Mouse (Mus musculus): Measurements from ENCODE around the gene Gkn1.

Gene Gkn1
- long read RNA-seq, experiment 1: 0 reads
- long read RNA-seq, experiment 2: 0 reads

DNA sequence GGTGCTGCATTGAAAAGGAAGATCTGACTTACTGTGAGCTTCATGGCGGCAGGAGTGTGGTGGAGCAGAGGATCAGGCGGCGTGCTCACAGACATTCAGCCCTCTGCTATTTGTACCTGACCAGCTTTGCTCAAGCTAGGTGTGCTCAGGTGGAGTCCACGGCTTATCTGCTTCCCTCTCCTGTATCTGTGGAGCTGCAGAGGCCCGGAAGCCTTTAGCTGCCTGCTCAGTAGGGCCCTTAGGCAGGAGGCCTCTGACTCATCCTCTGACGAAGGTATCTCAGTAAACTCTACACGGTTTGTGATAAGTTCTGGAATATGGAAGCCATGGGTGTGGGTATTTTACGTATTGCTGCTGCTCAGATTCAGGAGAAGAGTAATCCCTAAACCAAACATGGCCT is at the start of gene Gkn1:
Gkn1 (minus strand) TSS at position 114 of the 400 bp plus-strand sequence.
- intact Hi-C loops (cut with DNase I): no loop called here

DNA sequence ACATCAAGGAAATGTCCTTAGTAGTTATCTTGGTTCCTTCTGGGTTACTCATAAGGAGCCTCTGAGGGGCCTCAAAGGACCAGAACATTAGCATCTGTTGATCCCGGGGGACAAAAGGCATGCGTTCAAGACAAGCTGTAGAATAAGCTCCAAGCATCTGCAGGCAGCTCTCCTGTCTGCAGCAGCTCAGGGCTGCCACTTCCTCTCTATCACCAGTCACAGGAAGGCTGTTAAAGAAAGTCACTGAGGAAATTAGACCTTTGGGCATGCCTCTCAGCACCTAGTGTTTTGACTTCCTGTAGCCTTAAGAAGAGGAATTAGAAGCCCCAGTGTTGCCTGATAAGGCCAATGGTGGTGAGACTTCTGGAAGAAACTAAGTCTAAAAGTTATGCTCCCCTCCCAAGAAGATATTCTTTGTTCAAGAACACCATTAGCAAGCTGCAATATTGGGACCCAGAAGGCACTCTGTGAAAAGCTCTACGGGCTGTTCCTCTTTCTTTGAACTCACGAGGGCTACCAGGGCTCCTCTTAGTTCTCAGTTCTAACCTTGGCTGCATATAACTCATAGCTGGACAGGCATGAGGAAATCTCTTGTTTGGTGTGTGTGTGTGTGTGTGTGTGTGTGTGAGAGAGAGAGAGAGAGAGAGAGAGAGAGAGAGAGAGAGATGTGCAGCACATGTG is 49.3 kb upstream of the Gkn1 start:
- intact Hi-C loops (cut with DNase I): loop anchor here (5.0 to 10.0 kb wide), 2 partner anchors 52 to 115 kb away; no protein-coding TSS in a partner anchor

DNA sequence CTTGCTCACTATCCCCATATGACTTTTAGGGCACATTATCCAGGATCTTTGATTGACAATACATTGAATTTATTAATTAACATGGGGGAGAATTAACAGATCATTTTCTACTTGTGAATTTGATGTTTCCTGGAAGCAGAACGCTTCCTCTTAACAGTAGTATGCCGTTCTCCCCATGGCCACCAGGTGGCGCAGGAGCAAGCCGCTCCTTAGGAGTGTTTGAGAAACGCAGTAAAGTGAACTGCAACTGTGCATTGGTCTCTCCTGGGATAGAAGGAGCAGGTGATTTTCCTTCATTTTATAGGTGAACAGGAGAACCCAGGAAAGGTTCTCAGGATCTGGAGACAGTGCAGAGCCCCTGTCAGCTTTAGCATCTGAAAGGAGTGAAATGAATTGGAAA is 48.4 kb upstream of the Gkn1 start:
- intact Hi-C loops (cut with DNase I): loop anchor here (5.0 to 10.0 kb wide), 2 partner anchors 53 to 116 kb away; no protein-coding TSS in a partner anchor

DNA sequence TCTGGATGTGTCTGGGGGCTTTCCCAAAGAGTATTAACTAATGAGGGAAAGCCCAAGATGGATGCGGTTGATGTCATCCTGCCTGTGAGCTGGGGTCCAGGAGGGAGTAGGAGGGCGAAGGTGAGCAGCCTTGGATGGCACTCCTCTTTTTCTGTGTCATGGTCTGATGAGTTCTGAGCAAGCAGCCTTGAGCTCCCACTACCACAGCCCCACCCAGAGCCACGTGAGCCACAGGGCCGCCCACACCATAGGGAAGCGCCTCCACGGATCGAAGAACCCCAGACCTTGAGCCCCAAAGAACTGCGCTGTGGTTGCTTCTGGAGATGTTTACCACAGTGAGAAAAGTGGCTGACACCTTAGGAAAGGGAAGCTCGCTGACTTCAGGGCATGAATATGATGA is 44.0 kb upstream of the Gkn1 start:
- intact Hi-C loops (cut with DNase I): loop anchor here (5.0 to 10.0 kb wide), 2 partner anchors 58 to 120 kb away; no protein-coding TSS in a partner anchor

DNA sequence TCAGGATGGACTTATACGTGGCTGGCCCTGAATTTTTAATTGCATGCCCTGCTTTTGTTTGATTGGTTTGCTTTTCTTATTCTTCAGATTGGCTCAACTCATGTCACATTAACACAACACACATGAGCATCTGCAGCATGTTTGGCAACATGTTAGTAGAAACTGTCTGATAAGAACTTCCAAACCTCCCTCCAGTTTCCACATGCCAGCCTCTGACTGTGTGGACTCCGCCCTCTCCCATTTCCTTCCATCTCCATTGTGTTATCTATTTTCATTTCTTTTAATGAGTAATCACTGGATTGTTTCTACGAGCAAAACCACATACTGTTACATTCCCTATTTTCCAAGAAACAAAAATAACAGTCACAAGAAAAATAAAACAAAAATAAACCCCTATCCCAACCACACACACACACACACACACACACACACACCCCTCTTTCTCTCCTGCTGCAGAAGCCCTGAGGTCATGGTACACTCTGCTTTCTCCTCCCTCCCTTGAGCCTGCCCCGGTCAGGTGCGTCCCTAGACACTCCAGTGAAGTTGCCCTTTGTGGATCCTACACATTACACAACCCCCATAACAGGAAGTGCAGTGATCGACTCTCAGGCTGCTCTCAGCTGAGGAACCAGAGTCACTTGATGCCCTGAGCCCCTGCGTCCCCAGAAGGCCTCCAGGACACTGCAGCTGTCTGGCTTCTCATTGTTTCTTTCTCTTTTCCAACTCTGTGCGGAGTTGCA is 42.9 kb upstream of the Gkn1 start:
- intact Hi-C loops (cut with DNase I): loop anchor here (10.0 kb wide), 1 partner anchor 121 kb away; no protein-coding TSS in a partner anchor

DNA sequence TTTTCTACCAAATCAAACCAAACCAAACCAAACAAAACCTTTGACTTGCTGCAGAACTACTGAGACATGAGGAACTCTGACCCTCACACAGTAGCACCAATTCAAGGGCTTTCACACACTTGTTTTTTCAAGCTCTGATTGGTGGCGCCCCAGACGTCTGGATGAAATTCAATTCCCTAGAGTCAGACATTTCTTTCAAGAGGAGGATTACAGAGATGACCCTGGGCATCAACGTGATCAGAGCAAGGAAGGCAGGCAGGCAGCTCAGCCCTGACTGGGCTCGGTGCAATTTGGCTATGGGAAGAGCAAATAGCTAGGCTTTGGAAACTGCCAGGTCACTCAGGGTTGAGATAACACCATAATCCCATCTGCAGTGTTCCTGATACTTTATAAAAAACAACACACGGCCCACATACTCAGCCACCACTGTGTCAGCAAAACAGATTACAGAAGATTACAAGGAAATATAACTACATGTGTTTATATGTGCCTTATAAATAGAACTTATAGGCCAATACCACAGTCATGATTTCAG is 38.8 kb upstream of the Gkn1 start:
- intact Hi-C loops (cut with DNase I): loop anchor here (5.0 kb wide), 1 partner anchor 287 kb away; the partner anchor contains the start of gene D6Ertd527e

DNA sequence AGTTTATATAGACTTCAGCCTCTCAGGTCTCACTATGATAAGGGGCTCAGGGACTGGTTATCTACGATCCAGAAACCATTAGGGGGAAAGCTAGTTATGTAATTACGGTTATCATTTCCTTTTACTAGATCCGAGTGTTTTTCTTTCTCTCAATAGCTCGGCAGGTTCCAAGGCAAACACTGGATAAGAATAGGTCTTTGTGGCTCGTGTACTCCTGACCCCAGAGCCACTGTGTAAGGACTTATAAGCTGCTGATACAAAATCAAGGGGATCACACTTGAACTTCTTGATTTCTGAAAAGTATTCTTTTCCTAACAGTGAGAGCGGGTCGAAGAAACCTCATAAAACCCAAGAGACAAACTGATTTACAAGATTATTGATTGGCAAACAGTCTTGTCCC is 38.1 kb upstream of the Gkn1 start, which contains the start of gene Gkn3:
Gkn3 (minus strand) TSS at position 59 of the 400 bp plus-strand sequence.
- intact Hi-C loops (cut with DNase I): loop anchor here (5.0 kb wide), 1 partner anchor 287 kb away; the partner anchor contains the start of gene D6Ertd527e

DNA sequence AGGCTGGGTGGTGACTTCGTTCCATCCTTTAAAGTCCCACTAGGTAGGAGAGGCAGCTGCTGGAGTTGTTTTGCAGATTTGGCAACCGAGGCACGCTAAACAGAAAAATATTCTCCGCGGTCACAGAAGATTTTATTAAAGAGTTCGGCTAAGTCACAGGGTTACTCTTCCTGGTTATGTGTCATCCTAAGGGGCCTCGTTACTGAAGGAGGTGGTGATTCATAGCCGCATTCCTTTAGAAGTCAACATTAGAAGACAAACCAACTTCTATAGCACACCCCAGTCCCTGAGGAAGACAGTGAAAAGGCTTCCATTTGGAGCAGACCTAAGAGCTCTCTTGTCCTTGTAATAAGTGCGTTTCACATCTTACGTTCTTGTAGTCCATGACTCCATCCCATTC is 35.9 kb upstream of the Gkn1 start:
- intact Hi-C loops (cut with DNase I): loop anchor here (5.0 kb wide), 1 partner anchor 284 kb away; the partner anchor contains the start of gene D6Ertd527e

DNA sequence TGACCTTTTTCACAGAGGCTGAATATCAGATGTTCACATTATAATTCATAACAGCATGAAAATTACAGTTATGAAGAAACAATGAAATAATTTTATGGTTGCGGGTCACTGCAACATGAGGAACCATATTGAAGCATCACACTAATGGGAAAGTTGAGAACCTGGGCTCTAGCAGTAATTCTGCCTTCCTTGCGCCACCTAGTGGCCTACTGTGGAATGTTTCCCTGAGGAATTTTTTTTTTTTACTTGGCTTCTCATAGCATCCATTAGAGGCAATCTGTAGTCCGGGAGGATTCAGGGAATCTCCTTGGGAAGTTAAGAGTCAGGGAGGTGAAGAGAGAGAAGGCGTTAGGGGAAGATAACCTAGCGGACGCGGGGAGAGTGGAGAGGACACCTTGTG is 35.5 kb upstream of the Gkn1 start:
- intact Hi-C loops (cut with DNase I): loop anchor here (5.0 kb wide), 1 partner anchor 284 kb away; the partner anchor contains the start of gene D6Ertd527e

DNA sequence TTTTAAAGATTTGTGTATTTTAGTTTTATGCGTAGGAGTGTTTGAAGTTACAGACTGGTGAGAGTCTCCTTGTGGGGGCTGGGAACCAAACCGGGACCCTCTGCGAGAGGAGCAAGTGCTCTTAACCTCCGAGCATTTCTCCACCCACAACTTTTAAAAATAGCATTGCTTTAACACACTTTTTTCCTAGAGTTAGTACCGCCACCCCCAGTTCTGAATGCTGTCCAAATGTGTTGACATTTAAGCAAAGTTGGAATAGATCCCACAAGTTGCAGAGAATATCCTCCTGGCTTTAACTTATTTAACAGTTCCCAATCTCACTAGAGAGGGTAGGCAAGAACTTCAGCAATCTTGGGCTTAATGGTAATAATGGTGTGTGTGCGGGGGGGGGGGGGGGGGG is 34.0 kb upstream of the Gkn1 start:
- intact Hi-C loops (cut with DNase I): loop anchor here (5.0 kb wide), 1 partner anchor 282 kb away; the partner anchor contains the start of gene D6Ertd527e

DNA sequence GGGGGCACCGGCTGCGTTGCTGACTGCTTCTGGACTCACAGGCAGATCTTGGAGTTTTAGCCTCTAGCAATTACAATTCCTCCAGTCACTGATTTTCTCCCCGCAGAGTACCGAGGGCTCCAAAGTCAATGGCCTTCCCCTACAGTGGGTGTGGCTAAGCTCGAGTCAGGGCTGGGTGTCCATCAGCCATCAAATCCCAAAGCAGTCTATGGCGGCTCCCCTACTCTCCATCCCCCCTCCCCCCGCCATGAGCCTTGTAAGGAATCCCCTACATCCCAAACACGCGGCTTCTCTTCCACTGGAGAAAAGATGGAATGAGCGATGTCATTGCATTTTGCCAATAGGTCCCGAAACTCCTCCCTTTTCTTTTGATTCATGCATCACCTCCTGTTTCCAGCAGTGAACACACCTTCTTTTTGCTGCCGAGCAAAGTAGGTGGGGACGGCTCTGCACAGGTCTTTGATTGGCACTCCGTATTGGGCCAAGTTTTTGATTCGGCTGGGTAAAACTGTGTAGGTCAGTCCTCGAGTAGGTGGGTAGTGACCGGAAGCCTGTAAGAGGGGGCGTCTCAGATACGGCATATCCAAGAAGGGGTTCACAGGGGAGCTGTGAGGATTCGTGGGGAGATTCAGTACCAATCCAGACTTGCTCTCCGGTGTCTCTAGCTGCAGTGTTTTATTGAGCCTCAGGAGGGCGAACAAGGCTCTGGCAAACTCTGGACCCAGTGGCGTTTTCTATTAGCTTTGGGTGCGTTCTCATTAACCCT is 33.4 kb upstream of the Gkn1 start:
- intact Hi-C loops (cut with DNase I): no loop called here

DNA sequence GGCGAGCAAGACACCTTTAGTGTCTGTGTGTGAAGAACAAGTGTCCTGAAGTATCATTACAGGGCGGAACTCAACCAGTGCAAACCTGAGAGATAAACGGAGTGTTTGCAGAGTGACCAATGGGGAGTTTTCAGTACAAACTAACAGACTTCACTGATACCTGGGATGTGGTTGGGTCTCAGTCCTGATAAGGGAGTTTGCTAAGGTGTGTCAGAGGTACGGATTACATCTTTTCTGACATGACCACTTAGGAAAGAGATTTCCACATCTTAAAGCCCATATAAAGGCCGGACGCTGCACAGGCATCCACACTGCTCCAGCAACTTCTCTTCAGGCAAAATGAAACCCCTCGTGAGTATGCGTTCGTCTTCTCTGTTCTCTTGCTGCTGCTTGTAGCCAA is 22.3 kb upstream of the Gkn1 start, which contains the start of gene Gkn2:
Gkn2 (plus strand) TSS at position 301 of the 400 bp plus-strand sequence.
- intact Hi-C loops (cut with DNase I): no loop called here

DNA sequence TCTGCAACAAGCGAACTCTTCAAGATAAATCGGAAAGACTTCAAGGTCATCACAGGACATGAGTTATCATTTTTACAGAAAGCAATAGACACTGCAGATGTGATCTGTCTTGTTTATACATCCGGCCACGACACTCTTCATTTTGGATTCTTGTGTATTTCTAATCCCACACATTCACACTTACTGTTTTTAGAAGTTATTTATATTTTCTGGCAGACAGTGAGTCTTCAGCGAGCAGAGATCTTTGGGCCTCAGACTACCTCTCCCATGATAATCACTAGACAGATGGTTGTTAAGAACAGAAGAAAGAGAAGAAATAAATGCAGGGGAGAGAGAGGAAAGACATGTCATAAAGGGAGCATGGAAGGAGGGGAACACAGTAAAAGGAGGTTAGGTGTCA is 18.5 kb upstream of the Gkn1 start:
- intact Hi-C loops (cut with DNase I): no loop called here

DNA sequence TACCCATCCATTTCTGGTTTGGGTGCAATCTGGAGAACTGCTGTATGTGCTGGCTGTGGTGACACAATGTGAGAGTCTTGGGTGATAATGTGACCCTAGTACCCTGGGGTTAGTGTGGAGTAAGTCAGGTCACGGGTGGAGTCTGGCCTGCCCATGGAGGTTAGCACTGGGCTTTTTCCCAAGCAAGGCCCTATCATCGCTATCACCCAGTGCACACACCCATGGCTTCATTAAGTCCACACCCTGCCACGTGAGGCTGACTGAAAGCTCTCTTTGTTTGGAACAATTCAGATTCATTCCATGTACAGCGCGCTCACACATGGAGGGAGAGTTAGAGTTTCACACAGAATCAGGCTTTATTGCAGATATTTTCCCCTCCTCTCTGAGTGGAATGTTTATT is 3.7 kb upstream of the Gkn1 start:
- intact Hi-C loops (cut with DNase I): no loop called here

DNA sequence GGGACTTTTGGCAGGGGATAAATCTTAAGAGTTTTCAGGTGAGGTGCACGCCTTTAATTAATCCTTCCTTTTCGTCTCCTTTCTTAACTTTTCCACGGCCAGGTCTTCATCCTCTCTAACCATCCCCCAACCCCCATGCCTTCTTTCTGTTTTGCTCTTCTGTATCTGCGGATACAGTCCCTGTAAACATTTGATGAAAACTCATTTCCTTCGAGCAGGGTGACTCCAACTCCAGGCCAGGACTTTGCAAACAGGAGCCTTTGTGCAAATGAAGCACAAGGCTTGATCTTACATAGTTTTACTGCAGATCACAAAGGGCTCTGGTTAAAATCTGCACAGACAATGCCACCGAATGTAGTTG is 14.8 kb downstream of the Gkn1 start:
- intact Hi-C loops (cut with DNase I): loop anchor here (2.0 kb wide), 1 partner anchor 235 kb away; no protein-coding TSS in a partner anchor

DNA sequence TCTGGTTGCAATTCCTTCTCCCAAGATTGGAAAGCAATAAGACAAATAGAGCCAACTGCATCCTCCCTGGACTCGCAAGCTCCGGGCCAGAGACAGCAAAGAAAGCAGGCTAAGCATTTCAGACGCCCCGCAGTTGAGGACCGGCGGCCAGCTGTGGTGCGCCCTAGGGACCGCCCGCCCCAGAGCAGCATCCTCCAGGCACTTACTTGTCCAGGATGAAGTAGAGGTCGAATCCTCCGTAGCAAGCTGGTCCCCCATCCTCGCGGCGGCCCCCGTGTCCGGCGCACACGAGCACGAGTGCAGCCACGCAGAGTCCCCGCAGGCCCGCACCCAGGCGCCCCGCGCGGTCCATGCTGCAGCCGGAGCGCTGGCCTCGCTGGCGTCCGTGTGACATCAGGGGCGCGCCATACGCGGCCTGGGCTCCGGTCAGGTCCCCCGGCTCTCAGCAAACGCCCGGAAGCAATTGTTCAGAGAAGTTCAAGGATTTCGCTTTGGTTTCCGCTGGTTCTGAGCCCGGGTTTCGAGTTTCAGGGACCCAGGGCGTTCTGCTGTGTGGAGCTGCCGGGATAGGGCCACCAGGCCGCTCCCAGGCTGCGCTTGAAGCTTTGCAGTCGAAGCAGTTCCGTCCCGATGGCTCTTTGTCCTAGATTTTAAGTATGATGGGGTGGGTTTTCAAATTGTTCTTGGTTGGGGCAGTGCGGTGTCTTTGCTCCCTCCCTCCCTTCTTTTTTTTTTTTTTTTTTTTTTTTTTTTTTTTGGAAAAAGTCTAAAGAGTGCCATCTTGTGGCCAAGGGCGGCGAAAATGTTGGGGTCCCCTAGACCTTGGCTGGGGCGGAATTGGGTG is 15.4 kb downstream of the Gkn1 start, which contains the start of gene Antxr1:
Antxr1 (minus strand) TSS at position 731 of the 844 bp plus-strand sequence.
- intact Hi-C loops (cut with DNase I): loop anchor here (2.0 kb wide), 1 partner anchor 235 kb away; no protein-coding TSS in a partner anchor

DNA sequence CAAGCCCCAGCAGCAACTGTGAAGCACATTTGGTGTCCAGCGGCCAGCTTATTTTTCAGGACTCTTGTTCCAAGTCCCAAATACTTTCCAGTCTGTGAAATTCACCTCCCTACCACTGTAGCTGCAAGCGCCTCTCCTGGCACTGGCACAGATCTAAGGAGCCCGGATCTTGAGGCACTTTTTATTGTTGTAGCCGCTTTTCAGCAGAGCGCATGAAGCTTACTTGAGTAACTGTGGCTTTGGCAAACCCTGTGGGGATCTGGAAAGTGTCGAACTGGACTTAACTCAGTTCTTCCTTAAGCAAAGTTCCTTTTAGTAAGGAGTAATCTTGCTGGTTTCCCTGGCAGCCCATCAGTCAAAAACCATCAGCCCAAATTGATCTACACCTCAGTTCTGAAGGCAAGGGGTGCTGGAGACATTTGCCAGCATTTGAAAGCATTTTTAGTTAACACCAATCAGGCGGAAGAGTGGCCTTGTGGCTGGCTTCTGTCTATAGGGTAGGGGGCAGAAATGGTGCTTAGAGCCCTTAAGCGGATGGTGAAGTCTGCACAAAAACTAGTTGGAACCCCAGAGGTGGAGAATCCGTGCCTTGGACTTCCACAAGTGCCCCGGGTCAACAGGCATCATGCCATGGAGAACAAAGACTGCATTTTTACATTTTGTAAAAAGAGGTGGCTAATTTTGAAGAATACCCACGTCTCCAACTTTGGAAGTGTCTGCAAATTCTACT is 16.2 kb downstream of the Gkn1 start:
- intact Hi-C loops (cut with DNase I): loop anchor here (2.0 kb wide), 1 partner anchor 234 kb away; no protein-coding TSS in a partner anchor

DNA sequence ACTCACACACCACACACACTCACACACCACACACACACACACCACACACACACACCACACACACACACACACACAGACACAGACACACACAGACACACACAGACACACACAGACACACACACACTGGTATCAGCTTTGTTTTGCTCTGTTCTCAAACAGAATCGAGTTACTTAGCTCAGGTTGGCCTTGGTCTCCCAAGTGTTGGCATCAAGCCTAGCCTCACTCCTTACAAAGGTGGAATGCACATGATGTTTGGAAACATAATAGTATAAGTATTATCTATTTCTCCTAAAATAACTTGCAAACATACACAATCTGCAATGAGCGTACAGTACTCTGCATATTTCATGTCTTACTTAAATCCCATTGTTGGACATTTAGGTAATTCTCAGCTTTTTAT is 18.4 kb downstream of the Gkn1 start:
- intact Hi-C loops (cut with DNase I): no loop called here
